Mouse (Mus musculus) liver, embryonic 14.5 days (tissue): ENCODE results near the gene Pdxk.

Source experiments
- CTCF ChIP-seq: IDR thresholded peaks from 2 replicates; pipeline ENCODE4 v1.5.1; 2016; ENCODE audit warnings: antibody characterized with exemption, low read depth, control low read depth
- EP300 ChIP-seq: IDR thresholded peaks from 2 replicates; pipeline ENCODE4 v1.6.1; 2016; ENCODE audit warnings: antibody characterized with exemption, low read depth

- TF ChIP-seq CTCF (no peak), EP300 (no peak)
These were observed 57.6 kb downstream of the Pdxk start for GRCm38 (mm10) chr10:78407132-78407531.
